ENCODE assay signal across 8 mouse cellular contexts in the genomic region with DNA sequence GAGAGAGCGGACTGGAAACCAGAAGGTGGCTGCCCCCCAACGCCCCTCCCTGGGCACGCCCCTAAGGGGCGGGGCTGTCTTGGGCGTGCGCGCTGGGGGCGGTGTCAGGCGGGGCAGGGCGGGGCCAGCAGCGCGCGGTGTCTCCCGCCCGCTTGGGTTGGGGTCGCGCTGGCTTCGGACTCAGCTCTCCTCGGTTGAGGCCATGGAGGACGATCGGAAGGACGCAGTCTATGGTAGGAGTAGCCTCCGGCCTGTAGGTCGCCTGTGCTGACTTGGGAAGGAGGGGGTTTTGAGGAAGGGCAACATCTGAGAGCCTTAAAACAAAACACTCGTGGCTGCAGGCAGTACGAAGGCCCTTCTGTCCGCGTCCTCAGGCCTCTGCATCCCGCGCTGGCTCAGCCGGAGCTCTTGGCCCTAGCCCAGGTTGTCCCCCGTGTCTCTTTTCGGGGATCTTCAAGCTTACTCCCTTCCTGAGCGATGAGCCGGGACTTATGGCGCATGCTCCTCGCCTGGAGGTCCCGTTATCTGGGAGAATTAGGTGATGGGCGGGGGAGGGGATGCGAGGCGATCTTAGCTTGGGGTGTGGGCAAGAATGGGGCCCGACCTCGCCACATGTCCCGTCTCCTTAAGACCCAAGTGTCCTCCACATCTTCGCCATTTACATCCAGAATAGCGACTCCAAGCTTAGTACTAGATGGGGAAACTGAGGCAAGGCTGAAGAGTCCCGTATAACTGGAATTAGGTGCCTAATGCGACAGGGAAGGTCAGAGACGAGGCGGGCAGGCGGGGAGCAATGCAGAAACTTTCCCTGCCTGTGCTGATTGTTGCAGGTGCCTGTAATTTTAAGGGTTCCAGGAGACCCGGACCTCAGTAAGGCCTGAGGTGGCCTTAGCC. TPM values are rescaled to one million over a fixed set of nuclear protein-coding genes. Genes with fewer than 3 reads are reported as not detected.
DNase-seq lines count a peak whose midpoint lies in the region; ATAC-seq and TF ChIP-seq lines count a peak whose summit lies in the region.

A gene (plus strand): TSS at position 80 of the 894 bp plus-strand sequence.

- no peaks in the 10 kb centered on the region; the same call in 1 of the 2 replicates for H3K9me3 ChIP-seq in G1E (replicated peaks)
- H3K9me3 ChIP-seq in forebrain, postnatal 0 days (ENCODE audit: low read length), result no peaks in the 10 kb centered on the region
- H3K9me3 ChIP-seq in lung, embryonic 14.5 days (ENCODE audit: low read depth, low read length), result no peaks in the 10 kb centered on the region

- H3K4me1 ChIP-seq in G1E (ENCODE audit: insufficient read depth, low read depth, low read length), result peaks cover 44% of the 10 kb centered on the region
- H3K4me1 ChIP-seq in forebrain, postnatal 0 days (ENCODE audit: insufficient read depth), result peaks cover 6% of the 10 kb centered on the region; the same call in 1 of the 2 replicates
- peaks cover 7% of the 10 kb centered on the region; the same call in 1 of the 2 replicates for H3K4me1 ChIP-seq in lung, embryonic 14.5 days (ENCODE audit: insufficient read depth)

- peaks cover 22% of the 10 kb centered on the region for H3K36me3 ChIP-seq in G1E (replicated peaks)
- no peaks in the 10 kb centered on the region; the same call in 1 of the 2 replicates for H3K36me3 ChIP-seq in forebrain, postnatal 0 days (ENCODE audit: insufficient read depth)
- H3K36me3 ChIP-seq in lung, embryonic 14.5 days (ENCODE audit: insufficient read depth), result 0 out of 2 replicates have a peak, but pooled peaks cover 5% of the 10 kb centered on the region

- H3K4me3 ChIP-seq in G1E (ENCODE audit: low read depth, low read length), result peak within 1 kb of the TSS; percentile 82
- peak within 1 kb of the TSS; percentile 67 for H3K4me3 ChIP-seq in forebrain, postnatal 0 days (ENCODE audit: low read depth, low read length)
- H3K4me3 ChIP-seq in layer of hippocampus, adult 2 months, result peak within 1 kb of the TSS; percentile 98
- H3K4me3 ChIP-seq in lung, embryonic 14.5 days (ENCODE audit: low read depth, low read length), result peak within 1 kb of the TSS; percentile 63

- DNase-seq in G1E (ENCODE audit: low spot score), result peak; percentile 76
- peak; percentile 87 to 91 for DNase-seq in cerebellum, adult 18-20 months
- DNase-seq in forebrain, postnatal 0 days, result peak; percentile 84
- DNase-seq in heart, postnatal 36 days, result peak; percentile 91 to 93
- DNase-seq in layer of hippocampus, adult 2 months (ENCODE audit: low spot score in 2 of 2), result peak; percentile 75 to 84
- DNase-seq in lung, embryonic 14.5 days, result peak; percentile 95
- DNase-seq in testis, postnatal 14 days (ENCODE audit: low spot score), result peak; percentile 84

- peak within 1 kb of the TSS; percentile 92 for H3K4me2 ChIP-seq in forebrain, postnatal 0 days (ENCODE audit: low read depth)
- peak within 1 kb of the TSS; percentile 96 for H3K4me2 ChIP-seq in lung, embryonic 14.5 days

- peak within 1 kb of the TSS; percentile 67; the same call in 1 of the 2 replicates for H3K27ac ChIP-seq in forebrain, postnatal 0 days (ENCODE audit: low read depth, low read length)
- H3K27ac ChIP-seq in layer of hippocampus, adult 2 months, result peak within 1 kb of the TSS; percentile 90
- H3K27ac ChIP-seq in lung, embryonic 14.5 days (ENCODE audit: low read depth), result peak within 1 kb of the TSS; percentile 14; the same call in 1 of the 2 replicates

- no peaks in the 10 kb centered on the region for H3K27me3 ChIP-seq in G1E (ENCODE audit: insufficient read depth, low read length)
- H3K27me3 ChIP-seq in forebrain, postnatal 0 days (ENCODE audit: insufficient read depth, low read length), result no peaks in the 10 kb centered on the region
- no peaks in the 10 kb centered on the region for H3K27me3 ChIP-seq in lung, embryonic 14.5 days (ENCODE audit: insufficient read depth, low read length)

- TF ChIP-seq CTCF in G1E (IDR thresholded peaks at IDR 0.05; ENCODE audit: low read depth, low read length), result no peak
- TF ChIP-seq CTCF in forebrain, postnatal 0 days (IDR thresholded peaks at IDR 0.05; ENCODE audit: low read depth), result 0 out of 2 replicates have a peak, but pooled peaks have one; percentile 10
- TF ChIP-seq CTCF in layer of hippocampus, adult 2 months (conservative IDR thresholded peaks at IDR 0.05), result no peak; the same call in 1 of the 2 replicates
- no peak for TF ChIP-seq CTCF in lung, embryonic 14.5 days (IDR thresholded peaks at IDR 0.05; ENCODE audit: low read depth)

- intact Hi-C loops in heart, postnatal 36 days (cut with DNase I), result no loop called here

- peak within 1 kb of the TSS; percentile 75 for H3K9ac ChIP-seq in forebrain, postnatal 0 days
- H3K9ac ChIP-seq in lung, embryonic 14.5 days, result peak within 1 kb of the TSS; percentile 67

- peak; percentile 69 for ATAC-seq in G1E (ENCODE audit: extremely low read depth, insufficient number of reproducible peaks, low FRiP score, poor library complexity, severe bottlenecking)
- peak; percentile 96 for ATAC-seq in forebrain, postnatal 0 days
- peak; percentile 89 for ATAC-seq in lung, embryonic 14.5 days (ENCODE audit: insufficient read depth)
- ATAC-seq in neutrophil, adult 5-6 weeks (ENCODE audit: extremely low read depth, insufficient number of reproducible peaks, low FRiP score, poor library complexity, severe bottlenecking), result peak; percentile 72

- WGBS in forebrain, postnatal 0 days, result under 1% methylated on average over 52 of the region's 52 CpGs
- under 1% methylated on average over 52 of the region's 52 CpGs for WGBS in lung, embryonic 14.5 days

RNA-seq across cellular contexts. Expression of the gene that starts here (rescaled TPM):
- total RNA-seq in G1E (2014; fragmentation: Nextera tagmentation) (42.2 and 52.7 TPM in 2 replicates), G1E (2017) (35.5 and 35.7 TPM in 2 replicates)
- polyA plus RNA-seq in G1E (2012), result 45.4 and 56.8 TPM in 2 replicates
- 55.2 and 63.1 TPM in 2 replicates for total RNA-seq in forebrain, postnatal 0 days (2014; rRNA removed)
- 40.8 and 48.9 TPM in 2 replicates for polyA plus RNA-seq in forebrain, postnatal 0 days (2015; fragmentation: Nextera tagmentation; extraction: Ambion mirVana)
- total RNA-seq in heart, postnatal 36 days (2021), result 100 to 1,000 TPM; 118 to 124 TPM
- 10 to 100 TPM; 50.7 to 52.6 TPM for total RNA-seq in layer of hippocampus, adult 2 months (2021)
- 122 TPM in 2 replicates for polyA plus RNA-seq in lung, embryonic 14.5 days (2014; fragmentation: Nextera tagmentation; extraction: Ambion mirVana)
- 269 and 279 TPM in 2 replicates for total RNA-seq in neutrophil, adult 5-6 weeks (2017)

Comparison
In these comparisons a context has a peak if more than half of its experiments do, and no peak if none do; other contexts are left out.
1. Peak in every context shown above with its lines: DNase-seq, ATAC-seq, H3K4me3 ChIP-seq and H3K27ac ChIP-seq.
2. H3K27ac ChIP-seq: peak in every context shown above with its lines; median percentile 90 in layer of hippocampus, adult 2 months; 67 in forebrain, postnatal 0 days; 14 in lung, embryonic 14.5 days.